Mouse (Mus musculus) left cerebral cortex, postnatal 4 days (tissue): ENCODE measurements around the gene Catsperz. TPM values are rescaled to one million over a fixed set of nuclear protein-coding genes. Genes with fewer than 3 reads are reported as not detected.
A peak's percentile ranks its signal among the peaks of the same experiment; 100 is the strongest.

Experiments used
- DNase-seq: peaks from one replicate; pipeline ENCODE4 v3.0.0-alpha.2; 2022
- intact Hi-C: fragments of 180-260 bp; cut with DNase I; formaldehyde crosslinking; loops from one replicate; pipeline ENCODE4 v1.15.1; 2025
- total RNA-seq, 2 experiments: library from RNA; stranded (reverse); gene quantifications; 2 replicates each; pipeline ENCODE4 v1.2.3; 2021

The Catsperz gene
- total RNA-seq, 2 experiments from 2014 or later = 6.2 to 11.1 TPM

GRCm38 (mm10) chr19:6948186-6948585, 23.0 kb upstream of the Catsperz start:
- peak; percentile 77 for DNase-seq
- intact Hi-C loops = loop anchor here (5.0 kb wide), 1 partner anchor 701 kb away; no protein-coding TSS in a partner anchor

- no peak for DNase-seq
- intact Hi-C loops = loop anchor here (5.0 kb wide), 1 partner anchor 700 kb away; no protein-coding TSS in a partner anchor
Observed at GRCm38 (mm10) chr19:6947742-6948141, 22.6 kb upstream of the Catsperz start.

GRCm38 (mm10) chr19:6943709-6944108, 18.5 kb upstream of the Catsperz start:
- intact Hi-C loops = no loop called here
- DNase-seq = no peak

- no peak for DNase-seq
Observed at GRCm38 (mm10) chr19:6942764-6943163, 17.6 kb upstream of the Catsperz start.

GRCm38 (mm10) chr19:6942249-6942691, 17.1 kb upstream of the Catsperz start, which contains the start of gene Gpr137:
Gene Gpr137, minus strand, starts transcription at chr19:6942480.
- peak; percentile 93 for DNase-seq
- intact Hi-C loops = no loop called here

More at GRCm38 (mm10) chr19:6942764-6943163, 17.6 kb upstream of the Catsperz start:
- intact Hi-C loops = no loop called here

- intact Hi-C loops = no loop called here
- DNase-seq = peak; percentile 94
Observed at GRCm38 (mm10) chr19:6941372-6942248, 16.4 kb upstream of the Catsperz start, which contains the start of gene Bad. Gene Bad, plus strand, starts transcription at chr19:6941861.

- intact Hi-C loops = no loop called here
- DNase-seq = no peak
Observed at GRCm38 (mm10) chr19:6940396-6941351, 15.5 kb upstream of the Catsperz start.

GRCm38 (mm10) chr19:6939106-6940002, 14.2 kb upstream of the Catsperz start:
- intact Hi-C loops = no loop called here
- no peak for DNase-seq

- intact Hi-C loops = no loop called here
- peak; percentile 38 for DNase-seq
Observed at GRCm38 (mm10) chr19:6937541-6938465, 12.6 kb upstream of the Catsperz start.

- DNase-seq = no peak
- intact Hi-C loops = no loop called here
Observed at GRCm38 (mm10) chr19:6936299-6936698, 11.1 kb upstream of the Catsperz start.

GRCm38 (mm10) chr19:6934195-6934977, 9.2 kb upstream of the Catsperz start, which contains the start of gene Kcnk4:
Gene Kcnk4, minus strand, starts transcription at chr19:6934515.
- DNase-seq = no peak
- intact Hi-C loops = no loop called here

GRCm38 (mm10) chr19:6933436-6934194, 8.4 kb upstream of the Catsperz start:
- DNase-seq = peak; percentile 45
- intact Hi-C loops = no loop called here

- no peak for DNase-seq
- intact Hi-C loops = no loop called here
Observed at GRCm38 (mm10) chr19:6933102-6933435, 7.9 kb upstream of the Catsperz start.

- DNase-seq = no peak
- intact Hi-C loops = no loop called here
Observed at GRCm38 (mm10) chr19:6932018-6932417, 6.8 kb upstream of the Catsperz start.

- intact Hi-C loops = no loop called here
- no peak for DNase-seq
Observed at GRCm38 (mm10) chr19:6931002-6931401, 5.8 kb upstream of the Catsperz start.

GRCm38 (mm10) chr19:6928080-6928479, 2.9 kb upstream of the Catsperz start:
- intact Hi-C loops = no loop called here
- DNase-seq = no peak

- intact Hi-C loops = no loop called here
- no peak for DNase-seq
Observed at GRCm38 (mm10) chr19:6926559-6927255, 1.5 kb upstream of the Catsperz start.
